Mouse (Mus musculus): ENCODE results near the gene Nxn.

Gene Nxn

DNA sequence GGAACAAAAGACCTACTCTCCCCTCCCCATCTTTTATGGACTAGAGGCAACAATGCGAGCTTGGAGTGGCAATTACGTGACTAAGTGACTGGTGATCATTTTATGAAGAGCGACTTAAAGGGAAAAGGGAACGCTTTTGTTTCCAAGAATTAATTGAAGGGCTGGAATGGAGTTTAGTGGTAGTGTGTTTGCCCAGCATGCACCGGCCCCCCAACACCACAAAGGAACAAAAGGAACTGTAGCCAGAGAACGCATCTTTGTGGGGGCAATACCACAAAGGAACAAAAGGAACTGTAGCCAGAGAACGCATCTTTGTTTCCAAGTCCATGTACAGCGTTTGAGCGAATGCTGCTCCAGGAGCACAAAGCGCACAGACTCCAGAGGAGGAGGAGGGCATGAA, 64.0 kb downstream of the Nxn start:
- DNase-seq (ENCODE audit: extremely low spot score, low spot score) = no peak

DNA sequence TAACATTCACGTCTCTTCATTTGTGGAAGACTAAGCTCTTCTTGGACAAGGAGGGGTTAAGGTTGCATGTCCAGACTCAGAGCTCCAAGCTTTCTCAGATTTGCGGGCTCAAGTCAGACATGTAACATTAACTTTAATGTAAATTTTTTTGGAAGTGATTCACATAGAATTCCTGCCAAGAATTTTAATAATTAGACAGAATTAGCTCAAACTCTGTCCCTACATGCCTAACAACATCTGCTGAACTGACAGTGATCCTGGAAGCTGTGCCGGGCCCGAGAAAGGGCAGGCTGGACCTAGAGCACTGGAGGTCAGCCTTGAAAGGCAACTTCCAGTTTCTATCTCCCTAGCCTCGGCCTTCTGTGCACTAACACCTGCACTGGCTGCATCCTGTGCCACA, 66.7 kb downstream of the Nxn start:
- no peak for DNase-seq (ENCODE audit: extremely low spot score, low spot score)

DNA sequence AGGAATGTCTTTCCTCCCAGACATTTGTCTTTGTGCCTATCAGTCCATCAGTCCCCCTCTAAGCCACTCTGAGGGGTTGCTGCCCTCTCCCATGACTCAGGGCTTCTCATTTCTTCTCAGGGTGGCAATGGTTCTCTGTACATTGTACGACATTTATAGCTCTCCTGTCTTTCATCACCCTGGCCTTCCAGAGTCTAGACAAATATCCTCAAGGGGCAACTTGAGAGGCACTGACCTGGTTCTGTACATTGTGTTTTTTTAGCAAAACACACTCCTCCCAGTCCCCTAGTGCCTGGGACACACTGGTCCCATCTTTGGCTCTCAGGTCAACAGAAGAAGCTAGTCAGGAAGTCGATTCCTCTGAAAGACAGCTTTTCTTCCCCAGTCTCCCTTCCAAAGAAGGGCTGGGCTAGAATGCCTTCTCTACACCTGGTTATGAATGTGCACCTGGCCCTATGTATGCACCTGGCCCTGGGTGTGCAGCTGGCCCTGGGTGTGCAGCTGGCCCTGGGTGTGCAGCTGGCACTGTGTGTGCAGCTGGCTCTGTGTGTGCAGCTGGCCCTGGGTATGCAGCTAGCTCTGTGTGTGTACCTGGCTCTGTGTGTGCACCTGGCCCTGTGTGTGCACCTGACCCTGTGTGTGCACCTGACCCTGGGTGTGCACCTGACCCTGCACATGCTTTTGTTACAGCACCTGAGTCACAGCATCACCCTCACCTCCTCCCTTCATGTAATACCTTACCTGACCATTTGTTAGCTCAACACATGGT, 70.2 kb downstream of the Nxn start:
- DNase-seq (ENCODE audit: extremely low spot score, low spot score) = no peak

DNA sequence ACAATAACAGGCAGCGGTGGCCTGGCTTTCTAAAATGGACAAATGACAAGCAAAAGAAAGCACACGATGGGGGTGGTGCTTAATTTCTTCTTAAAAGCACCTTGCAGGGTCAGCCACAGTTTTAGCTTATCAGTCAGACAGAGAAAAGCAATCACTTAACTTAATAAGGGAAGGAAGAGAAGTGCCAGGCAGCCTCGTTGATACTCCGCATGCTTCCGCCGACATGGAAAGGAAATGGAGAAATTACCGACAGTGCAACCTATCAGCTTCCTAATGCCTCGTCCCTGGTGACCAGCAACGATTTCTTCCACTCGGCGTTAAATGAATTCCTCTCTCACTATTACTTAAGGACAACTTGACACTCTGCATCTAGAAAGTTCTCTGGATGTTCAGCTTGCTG, 70.9 kb downstream of the Nxn start:
- no peak for DNase-seq (ENCODE audit: extremely low spot score, low spot score)

DNA sequence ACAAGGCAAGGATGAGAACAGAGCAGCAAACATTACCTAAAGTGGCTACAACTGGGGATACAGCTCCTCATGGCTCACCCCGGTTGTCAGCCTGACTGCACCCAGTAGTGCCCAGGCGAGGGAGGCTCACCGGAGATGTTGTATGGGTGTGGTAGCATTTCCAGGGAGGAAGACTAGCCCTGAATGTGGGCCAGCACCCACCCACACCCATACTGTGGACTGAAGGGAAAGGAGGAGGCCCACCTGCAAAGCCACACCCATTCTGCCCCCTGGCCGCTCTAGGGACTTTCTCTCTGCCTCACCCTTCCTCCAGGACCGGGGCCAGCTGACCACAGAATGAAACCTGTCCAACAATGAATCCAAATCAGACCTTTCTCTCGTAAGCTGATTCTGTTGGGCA, 72.3 kb downstream of the Nxn start:
- DNase-seq (ENCODE audit: extremely low spot score, low spot score) = no peak

DNA sequence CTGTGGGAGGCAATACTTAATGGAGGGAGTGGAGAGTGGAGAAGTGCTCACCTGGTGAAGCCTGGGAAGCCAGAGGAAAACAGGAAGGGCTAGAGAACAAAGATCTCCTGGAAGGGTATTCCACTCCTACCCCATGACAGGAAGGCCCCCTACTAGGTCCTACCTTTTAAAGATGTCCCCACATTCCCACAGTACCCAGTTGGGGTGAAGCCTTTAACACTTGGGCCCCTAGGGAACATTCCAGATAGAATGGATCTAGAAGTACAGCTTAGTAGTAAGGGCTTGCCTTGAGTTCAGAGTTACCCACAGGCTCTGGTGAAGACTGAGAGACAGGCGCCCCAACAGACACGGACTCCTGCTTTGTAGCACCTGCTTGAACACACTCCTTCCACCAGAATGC, 72.9 kb downstream of the Nxn start:
- DNase-seq (ENCODE audit: extremely low spot score, low spot score) = no peak

DNA sequence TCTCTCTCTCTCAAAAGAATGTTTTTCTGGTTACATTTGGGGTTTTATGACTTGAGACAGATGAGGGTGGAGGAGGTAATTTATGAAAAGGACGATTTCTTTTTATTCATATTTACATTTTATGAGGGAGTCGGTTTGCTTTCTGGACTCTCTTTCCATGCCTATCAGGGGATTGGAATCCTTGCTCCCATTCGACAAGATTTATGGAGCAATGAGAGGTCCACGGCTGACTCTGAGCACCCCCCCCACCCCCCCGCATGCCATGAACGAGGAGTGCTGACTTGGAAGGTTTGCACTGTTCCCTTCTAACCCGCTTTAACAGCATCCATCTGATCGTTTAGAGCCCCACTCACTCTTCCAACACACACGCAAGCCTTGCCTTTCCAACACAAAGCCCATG, 74.1 kb downstream of the Nxn start:
- DNase-seq (ENCODE audit: extremely low spot score, low spot score) = no peak

DNA sequence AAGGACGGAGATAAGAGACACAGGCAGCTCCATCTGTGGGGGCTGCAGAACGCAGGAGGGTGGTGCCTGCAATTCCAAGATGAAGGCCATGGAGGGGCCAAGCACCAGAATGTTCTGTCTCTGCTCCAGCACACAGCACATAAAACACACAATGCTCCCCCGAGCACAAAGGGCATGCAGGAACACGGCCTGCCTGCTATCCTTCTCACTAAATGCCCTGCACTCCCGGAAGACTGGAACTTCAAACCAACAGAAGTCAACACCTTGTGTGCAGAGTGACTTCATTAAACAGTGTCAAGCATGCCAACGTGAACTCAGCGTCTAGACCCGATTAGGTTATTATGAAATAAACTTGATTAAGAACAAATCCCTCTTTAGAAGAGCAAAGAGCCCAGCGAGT, 74.7 kb downstream of the Nxn start:
- no peak for DNase-seq (ENCODE audit: extremely low spot score, low spot score)

DNA sequence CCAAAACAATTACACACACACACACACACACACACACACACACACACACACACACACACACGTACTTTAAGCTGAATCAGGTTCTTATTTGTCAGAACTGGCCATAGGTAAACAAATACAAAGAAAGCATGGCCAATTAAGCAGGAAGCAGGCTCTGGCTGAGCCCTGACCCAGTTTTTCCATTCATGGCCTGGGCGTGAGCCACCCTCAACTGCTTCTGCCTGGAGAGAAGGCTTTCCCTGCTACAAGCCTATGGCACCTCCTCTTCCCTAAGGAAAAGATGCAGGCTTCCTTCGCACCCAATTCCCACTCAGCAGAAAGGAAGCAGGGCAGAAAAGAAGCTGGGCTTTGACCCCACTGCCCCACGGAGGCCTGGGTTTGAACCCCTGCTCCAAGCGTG, 76.0 kb downstream of the Nxn start:
- no peak for DNase-seq (ENCODE audit: extremely low spot score, low spot score)

DNA sequence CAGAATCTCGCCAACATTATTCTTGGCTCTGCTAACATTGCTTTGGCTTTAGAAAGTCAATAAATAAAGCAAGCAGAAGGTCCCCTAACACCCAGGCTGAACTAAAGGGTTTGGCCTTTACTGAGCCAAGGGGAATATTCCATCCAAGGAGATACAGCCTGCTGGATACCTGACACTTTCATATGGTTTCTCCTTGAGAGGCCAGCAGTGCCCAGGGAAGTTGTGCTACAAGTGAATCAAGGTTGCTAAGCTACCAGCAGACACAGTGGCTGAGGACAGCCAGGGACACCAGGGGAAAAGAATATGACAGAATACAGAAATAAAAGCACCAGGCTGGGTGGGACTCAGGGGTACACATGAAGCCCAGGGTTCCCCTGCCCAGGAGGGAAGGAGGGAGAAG, 76.9 kb downstream of the Nxn start:
- DNase-seq (ENCODE audit: extremely low spot score, low spot score) = no peak

DNA sequence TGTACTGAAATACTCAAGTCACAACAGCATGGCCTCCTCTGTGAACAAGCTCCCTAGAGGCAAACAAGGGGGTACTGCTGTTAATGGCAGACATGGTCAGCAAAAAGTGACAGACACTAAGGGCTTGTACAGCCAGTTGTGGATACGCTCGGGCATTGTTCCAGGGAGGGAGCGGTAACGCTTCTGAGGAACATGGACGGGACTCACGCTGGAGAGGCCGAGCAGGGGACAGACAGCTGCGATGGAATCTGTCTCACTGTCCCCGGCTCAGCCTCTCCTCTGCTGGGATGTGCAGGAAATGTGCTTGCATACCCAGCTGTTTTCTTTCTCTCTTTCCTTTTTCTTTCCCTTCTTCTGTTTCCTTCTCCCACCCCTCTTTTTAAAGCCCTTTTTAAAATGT, 78.5 kb downstream of the Nxn start:
- DNase-seq (ENCODE audit: extremely low spot score, low spot score) = no peak

DNA sequence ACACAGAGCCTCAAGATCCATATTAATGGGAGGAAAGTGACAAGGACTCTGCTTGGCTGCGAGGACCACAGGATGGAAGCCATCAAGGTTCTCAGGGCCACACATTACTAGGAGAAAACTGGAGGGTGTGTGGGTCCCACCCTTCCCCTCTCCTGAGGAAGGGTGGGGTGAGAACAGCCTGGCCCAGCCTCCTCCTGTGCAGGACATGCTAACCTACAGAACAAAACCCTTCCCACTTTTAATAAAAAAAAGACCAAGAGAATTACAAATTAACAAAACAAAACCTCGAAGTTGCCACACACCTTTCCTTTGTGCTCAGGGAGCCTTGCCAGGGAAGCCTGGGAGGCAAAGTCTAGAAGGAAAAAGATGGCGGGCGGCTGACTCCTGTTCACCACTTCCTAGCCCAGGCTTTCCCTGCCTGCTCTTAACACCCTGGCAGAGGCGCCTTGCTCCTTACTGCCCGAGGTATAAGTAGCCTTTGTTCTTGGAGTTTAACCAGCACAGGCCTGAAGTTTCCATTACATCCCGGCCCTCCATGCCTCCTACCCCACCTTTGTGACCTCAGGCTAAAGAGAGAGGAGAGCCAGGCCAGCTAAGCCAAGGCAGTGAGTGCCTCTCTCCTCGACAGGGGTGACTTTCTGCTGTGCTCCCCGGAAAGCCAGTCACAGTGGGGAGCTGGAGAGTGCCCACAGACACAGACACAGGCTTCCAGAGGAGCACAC, 79.1 kb downstream of the Nxn start:
- no peak for DNase-seq (ENCODE audit: extremely low spot score, low spot score)

DNA sequence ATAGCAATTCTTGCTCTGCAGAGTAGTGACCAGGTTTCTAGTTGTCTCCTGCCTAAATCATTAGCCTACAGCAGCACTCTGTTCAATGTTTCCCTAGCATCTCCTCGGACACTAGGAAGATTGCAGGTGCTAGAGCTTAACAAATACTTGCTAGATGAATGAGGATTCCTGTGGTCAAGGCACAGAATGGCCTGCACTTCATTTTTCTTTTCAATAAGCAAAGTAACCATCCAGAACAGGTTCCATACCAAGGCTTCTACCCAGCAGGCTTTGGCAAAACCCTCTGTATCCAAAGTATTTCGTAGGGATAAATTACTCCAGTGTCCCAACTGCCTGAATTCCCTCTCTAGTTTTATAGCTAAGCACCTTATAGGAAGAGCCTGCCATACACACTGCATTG, 81.0 kb downstream of the Nxn start:
- DNase-seq (ENCODE audit: extremely low spot score, low spot score) = no peak

DNA sequence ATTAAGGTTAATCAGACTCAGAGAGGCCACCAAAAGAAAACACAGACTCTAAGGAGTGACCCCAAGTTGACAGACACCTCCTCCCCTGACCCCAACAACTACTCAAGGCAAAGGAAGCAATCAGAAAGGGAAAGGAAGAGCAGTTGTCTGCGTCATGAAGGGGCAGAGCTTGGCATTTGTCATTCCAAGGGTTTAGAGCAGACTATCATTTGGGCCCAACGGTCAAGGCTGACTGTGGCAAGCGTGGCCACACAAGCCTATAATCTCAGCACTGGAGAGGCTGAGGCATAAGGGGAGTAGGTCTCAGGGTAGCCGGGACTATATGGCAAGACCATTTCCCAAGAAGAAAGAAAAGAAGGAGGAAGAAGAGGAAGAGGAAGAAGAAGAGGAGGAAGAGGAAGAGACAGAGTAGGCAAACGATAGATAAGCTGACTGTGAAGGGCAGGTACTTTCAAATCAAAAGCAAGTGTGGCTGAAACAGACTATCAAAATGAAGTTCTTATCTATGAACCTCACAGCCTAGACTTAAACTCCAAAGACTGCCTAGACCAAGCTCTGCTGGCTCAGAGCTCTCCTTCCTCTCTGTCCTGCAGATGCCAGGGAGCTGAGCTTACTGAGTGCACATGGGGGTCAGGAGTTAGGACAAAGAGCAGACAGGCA, 83.0 kb downstream of the Nxn start:
- DNase-seq (ENCODE audit: extremely low spot score, low spot score) = no peak

DNA sequence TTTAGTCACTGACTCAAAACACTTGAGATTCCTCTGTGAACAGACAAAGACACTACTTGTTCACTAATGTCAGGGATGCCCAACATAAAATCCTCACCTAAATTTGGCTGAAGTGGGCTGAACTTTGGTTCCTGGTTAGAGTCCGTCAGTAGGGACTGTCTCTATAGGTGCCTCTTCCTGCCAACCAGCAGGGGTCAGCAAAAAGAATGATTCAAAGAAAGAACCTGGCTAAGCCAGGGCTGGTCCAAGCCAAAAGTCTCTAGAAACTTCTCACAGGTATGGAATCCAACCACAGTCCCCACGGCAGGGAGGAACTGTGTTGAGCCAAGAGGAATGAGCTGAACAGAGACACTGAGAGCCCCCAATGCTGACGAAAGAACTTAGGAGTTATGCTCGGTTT, 84.2 kb downstream of the Nxn start:
- no peak for DNase-seq (ENCODE audit: extremely low spot score, low spot score)

DNA sequence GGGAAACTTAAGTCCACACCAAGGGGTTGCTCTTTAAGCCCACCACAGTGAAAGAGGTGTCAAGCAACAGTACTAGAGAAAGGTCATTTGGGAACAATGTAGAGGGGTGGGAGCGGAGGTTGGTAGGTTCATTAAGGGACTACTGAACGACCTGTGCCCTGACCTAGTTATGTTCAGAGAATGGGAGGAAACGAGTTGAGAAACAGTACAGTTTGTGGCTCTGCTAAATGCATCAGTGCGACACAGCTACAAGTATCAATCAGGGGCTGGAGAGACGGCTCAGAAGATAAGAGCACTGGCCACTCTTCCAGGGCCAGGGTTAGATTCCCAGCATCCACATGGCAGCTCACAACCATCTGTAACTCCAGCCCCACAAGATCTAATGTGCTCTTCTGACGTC, 84.8 kb downstream of the Nxn start:
- DNase-seq (ENCODE audit: extremely low spot score, low spot score) = no peak

DNA sequence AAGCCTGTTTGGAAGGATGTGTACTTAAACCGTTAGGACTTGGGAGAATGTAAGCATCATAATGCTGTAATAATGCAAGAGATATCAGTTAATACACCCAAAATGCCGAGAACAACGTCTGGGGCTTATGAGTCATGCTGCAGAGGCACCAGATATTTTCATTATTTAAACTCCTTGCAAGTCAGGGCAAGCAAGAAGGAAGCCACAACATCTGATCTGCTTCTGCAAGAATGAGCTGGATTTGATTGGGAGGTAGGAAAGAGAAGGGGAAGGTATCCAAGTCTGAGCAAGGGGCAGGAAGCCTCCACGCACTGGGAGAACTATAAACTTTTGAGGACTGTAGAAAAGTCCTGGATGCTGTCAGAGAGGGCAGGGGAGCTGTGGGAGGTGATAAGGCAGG, 86.1 kb downstream of the Nxn start:
- DNase-seq (ENCODE audit: extremely low spot score, low spot score) = no peak

DNA sequence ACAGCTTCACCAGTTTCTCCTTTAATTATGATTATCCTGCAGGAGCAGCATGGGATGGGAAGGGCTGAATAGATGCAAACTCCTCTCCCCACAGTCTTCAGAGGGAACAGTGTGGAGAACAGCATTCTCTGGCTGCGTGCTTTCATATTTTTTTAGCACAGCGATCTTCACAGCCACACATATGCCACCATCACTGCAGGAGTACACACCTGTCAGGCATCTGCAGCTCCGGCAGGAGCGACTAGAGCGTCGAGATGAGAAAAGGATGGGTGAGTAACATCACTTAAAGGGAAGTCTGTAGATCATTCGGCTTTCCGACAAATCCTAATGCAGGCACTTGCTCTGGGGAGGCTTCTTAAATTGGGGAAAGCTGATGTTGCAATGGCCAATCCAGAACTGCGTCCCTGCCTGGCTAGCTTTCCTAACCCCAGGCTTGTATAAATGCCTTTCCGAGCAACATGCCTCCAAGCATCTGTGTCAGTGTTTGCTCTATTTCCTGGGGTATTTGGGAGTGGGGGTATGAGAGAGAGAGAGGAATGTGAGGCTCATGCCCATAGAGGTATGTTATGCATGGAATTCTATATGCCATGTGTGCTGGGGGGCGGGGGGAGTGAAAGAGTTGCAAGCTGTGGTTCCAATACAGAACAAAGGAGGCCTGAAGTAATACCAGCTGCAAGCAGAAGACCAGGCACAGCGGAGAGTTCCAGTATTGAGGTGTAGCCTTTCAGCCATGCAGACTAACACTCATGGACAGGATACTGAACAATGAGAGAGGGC, 87.5 kb downstream of the Nxn start:
- no peak for DNase-seq (ENCODE audit: extremely low spot score, low spot score)

DNA sequence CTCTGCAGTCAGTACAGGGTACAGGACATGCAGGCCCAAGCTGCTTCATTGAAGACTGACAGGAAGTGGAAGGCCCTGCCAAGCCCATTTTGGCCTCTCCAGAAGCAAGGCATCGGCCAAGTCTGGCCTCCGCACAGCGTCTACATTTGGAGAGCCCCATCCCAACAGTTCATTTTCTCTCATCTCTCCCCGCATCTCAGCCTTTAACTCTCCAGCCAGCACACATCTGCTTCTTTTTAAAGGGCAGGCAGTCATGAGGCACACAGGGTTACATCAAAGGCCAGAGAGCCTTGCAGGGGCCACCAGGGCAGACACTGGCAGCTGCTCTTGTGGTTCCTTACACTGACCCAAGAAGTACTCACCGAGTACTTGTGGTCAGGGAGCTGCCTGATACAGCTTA, 89.1 kb downstream of the Nxn start:
- DNase-seq (ENCODE audit: extremely low spot score, low spot score) = peak; percentile 41

DNA sequence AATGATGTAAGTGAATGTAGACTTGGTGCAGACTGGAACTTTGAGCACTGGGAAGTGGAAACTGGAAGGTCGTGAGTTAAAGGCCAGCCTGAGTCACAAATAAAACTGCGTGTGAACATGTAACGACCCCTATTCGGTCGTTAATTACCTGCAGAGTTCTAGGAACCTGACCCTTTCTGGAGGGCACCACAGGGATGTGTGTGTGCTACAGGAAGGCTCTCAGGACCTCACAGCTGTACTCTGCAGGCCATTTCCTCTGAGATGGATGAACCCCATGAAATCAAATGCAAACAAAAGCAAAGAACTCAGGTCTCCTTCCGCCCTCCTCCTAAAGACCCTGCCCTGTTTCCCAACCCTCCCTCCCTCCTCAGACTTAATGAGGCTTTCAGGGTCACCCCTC, 89.9 kb downstream of the Nxn start:
- no peak for DNase-seq (ENCODE audit: extremely low spot score, low spot score)

DNA sequence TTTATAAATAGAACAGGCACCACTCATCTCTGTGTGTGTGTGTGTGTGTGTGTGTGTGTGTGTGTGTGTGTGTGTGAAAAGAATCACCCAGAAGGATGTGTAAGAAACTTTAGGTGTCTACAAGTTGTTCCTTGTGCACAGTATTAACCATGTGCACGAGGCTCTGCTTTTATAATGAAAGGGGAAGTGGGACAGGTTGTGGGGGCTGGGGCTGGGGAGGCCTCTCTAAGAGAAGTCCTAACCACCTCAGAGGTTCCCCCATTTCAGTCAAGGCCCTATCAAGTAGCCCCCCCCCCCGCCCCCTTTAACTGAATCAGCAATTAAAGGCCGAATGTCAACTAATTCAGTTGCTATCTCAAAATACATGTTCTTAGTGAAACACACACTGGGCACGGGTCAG, 92.2 kb downstream of the Nxn start:
- no peak for DNase-seq (ENCODE audit: extremely low spot score, low spot score)

DNA sequence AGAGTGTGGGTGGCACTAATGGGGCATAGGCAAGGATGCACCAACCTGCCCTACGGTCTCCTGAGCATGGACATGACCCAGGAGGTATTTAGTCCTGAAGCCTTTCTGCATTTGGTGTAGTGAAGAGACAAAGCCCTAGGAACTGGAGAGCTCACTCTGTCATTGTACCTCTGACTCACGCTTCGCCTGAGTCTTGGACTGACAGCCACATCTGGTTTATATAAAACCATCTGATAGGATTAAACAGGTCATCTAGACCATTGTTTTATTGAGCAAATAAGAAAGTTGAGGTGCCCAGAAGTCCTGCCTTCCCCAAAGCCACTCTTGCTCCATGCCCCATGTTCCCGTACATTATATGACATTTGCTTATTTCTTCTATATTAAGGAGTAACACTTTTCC, 93.4 kb downstream of the Nxn start:
- DNase-seq (ENCODE audit: extremely low spot score, low spot score) = no peak
